Mouse (Mus musculus): ENCODE measurements around the gene Prrxl1. TPM values are rescaled to one million over a fixed set of nuclear protein-coding genes. Genes with fewer than 3 reads are reported as not detected.

Gene Prrxl1
- polyA plus RNA-seq, 1 experiment from 2014 or later = 23.6 TPM

- Histone ChIP-seq H3K27ac (peak overlapping the region; percentile 69), H3K4me3 (peak overlapping the region; percentile 48), H3K36me3 (no peaks in the 10 kb centered on the region), H3K9me3 (no peaks in the 10 kb centered on the region), H3K27me3 (ENCODE audit: insufficient read depth, poor library complexity, severe bottlenecking) (peaks cover 98% of the 10 kb centered on the region), H3K4me1 (replicated peaks) (peaks cover 37% of the 10 kb centered on the region)
- under 1% methylated on average over 78 of the region's 78 CpGs for WGBS
- DNase-seq (ENCODE audit: low spot score) = peak; percentile 87
Observed at GRCm38 (mm10) chr14:32597232-32598231, 1.7 kb upstream of the Prrxl1 start.

GRCm38 (mm10) chr14:32598437-32599219 is 579 bp upstream of the Prrxl1 start:
- Histone ChIP-seq H3K36me3 (no peaks in the 10 kb centered on the region), H3K27ac (no peak overlapping the region), H3K9me3 (no peaks in the 10 kb centered on the region), H3K4me1 (replicated peaks) (peaks cover 37% of the 10 kb centered on the region), H3K27me3 (ENCODE audit: insufficient read depth, poor library complexity, severe bottlenecking) (peaks cover 99% of the 10 kb centered on the region), H3K4me3 (peak overlapping the region; percentile 48)
- peak; percentile 19 for DNase-seq (ENCODE audit: low spot score)
- WGBS = 5% methylated on average over 23 of the region's 23 CpGs

GRCm38 (mm10) chr14:32600110-32600509 is 903 bp downstream of the Prrxl1 start:
- peak overlapping the region; percentile 56; the same call in 1 of the 2 replicates for H3K27ac ChIP-seq
- WGBS = 1% methylated on average over 16 of the region's 16 CpGs
- DNase-seq (ENCODE audit: low spot score) = peak; percentile 40
- H3K27me3 ChIP-seq (ENCODE audit: insufficient read depth, poor library complexity, severe bottlenecking) = peaks cover 94% of the 10 kb centered on the region
- peaks cover 37% of the 10 kb centered on the region for H3K4me1 ChIP-seq (replicated peaks)
- no peaks in the 10 kb centered on the region for H3K9me3 ChIP-seq
- H3K36me3 ChIP-seq = no peaks in the 10 kb centered on the region
- peak overlapping the region; percentile 55 for H3K4me3 ChIP-seq

GRCm38 (mm10) chr14:32605508-32605907 is 6.3 kb downstream of the Prrxl1 start:
- no peaks in the 10 kb centered on the region for H3K9me3 ChIP-seq
- no peaks in the 10 kb centered on the region for H3K36me3 ChIP-seq
- peaks cover 40% of the 10 kb centered on the region for H3K27me3 ChIP-seq (ENCODE audit: insufficient read depth, poor library complexity, severe bottlenecking)
- DNase-seq (ENCODE audit: low spot score) = no peak
- H3K27ac ChIP-seq = no peak overlapping the region
- peaks cover 15% of the 10 kb centered on the region for H3K4me1 ChIP-seq (replicated peaks)
- H3K4me3 ChIP-seq = no peak overlapping the region
- 54% methylated on average over 15 of the region's 15 CpGs for WGBS

GRCm38 (mm10) chr14:32606316-32606715 is 7.1 kb downstream of the Prrxl1 start:
- H3K9me3 ChIP-seq = no peaks in the 10 kb centered on the region
- H3K36me3 ChIP-seq = no peaks in the 10 kb centered on the region
- no peak for DNase-seq (ENCODE audit: low spot score)

GRCm38 (mm10) chr14:32609392-32609791 is 10.2 kb downstream of the Prrxl1 start:
- DNase-seq (ENCODE audit: low spot score) = peak; percentile 25
- H3K4me3 ChIP-seq = no peak overlapping the region
- no peaks in the 10 kb centered on the region for H3K9me3 ChIP-seq
- 0 out of 2 replicates have a peak, but pooled peaks cover 3% of the 10 kb centered on the region for H3K27me3 ChIP-seq (ENCODE audit: insufficient read depth, poor library complexity, severe bottlenecking)
- 22% methylated on average over 3 of the region's 3 CpGs for WGBS
- H3K27ac ChIP-seq = no peak overlapping the region
- H3K4me1 ChIP-seq (replicated peaks) = peaks cover 15% of the 10 kb centered on the region
- no peaks in the 10 kb centered on the region for H3K36me3 ChIP-seq

More at GRCm38 (mm10) chr14:32606316-32606715, 7.1 kb downstream of the Prrxl1 start:
- H3K27me3 ChIP-seq (ENCODE audit: insufficient read depth, poor library complexity, severe bottlenecking) = peaks cover 32% of the 10 kb centered on the region
- H3K4me1 ChIP-seq (replicated peaks) = peaks cover 15% of the 10 kb centered on the region
- WGBS = 70% methylated on average over 8 of the region's 8 CpGs
- H3K27ac ChIP-seq = no peak overlapping the region
- H3K4me3 ChIP-seq = no peak overlapping the region

- no peak overlapping the region for H3K27ac ChIP-seq
- H3K4me3 ChIP-seq = no peak overlapping the region
- H3K9me3 ChIP-seq = no peaks in the 10 kb centered on the region
- no peaks in the 10 kb centered on the region for H3K27me3 ChIP-seq (ENCODE audit: insufficient read depth, poor library complexity, severe bottlenecking)
- H3K4me1 ChIP-seq (replicated peaks) = no peaks in the 10 kb centered on the region
- no peaks in the 10 kb centered on the region for H3K36me3 ChIP-seq
- 86% methylated on average over 5 of the region's 5 CpGs for WGBS
- DNase-seq (ENCODE audit: low spot score) = no peak
Observed at GRCm38 (mm10) chr14:32617253-32617652, 18.0 kb downstream of the Prrxl1 start.

- Histone ChIP-seq H3K9me3 (no peaks in the 10 kb centered on the region), H3K4me3 (no peak overlapping the region), H3K27ac (no peak overlapping the region), H3K4me1 (replicated peaks) (peaks cover 3% of the 10 kb centered on the region), H3K36me3 (no peaks in the 10 kb centered on the region), H3K27me3 (ENCODE audit: insufficient read depth, poor library complexity, severe bottlenecking) (no peaks in the 10 kb centered on the region)
- DNase-seq (ENCODE audit: low spot score) = no peak
- WGBS = 91% methylated on average over 3 of the region's 3 CpGs
Observed at GRCm38 (mm10) chr14:32624245-32624644, 25.0 kb downstream of the Prrxl1 start.

GRCm38 (mm10) chr14:32624811-32625210 is 25.6 kb downstream of the Prrxl1 start:
- H3K4me1 ChIP-seq (replicated peaks) = peaks cover 3% of the 10 kb centered on the region
- WGBS = 90% methylated on average over 7 of the region's 7 CpGs
- DNase-seq (ENCODE audit: low spot score) = no peak
- no peaks in the 10 kb centered on the region for H3K27me3 ChIP-seq (ENCODE audit: insufficient read depth, poor library complexity, severe bottlenecking)
- H3K36me3 ChIP-seq = no peaks in the 10 kb centered on the region
- H3K4me3 ChIP-seq = no peak overlapping the region
- no peak overlapping the region for H3K27ac ChIP-seq
- H3K9me3 ChIP-seq = no peaks in the 10 kb centered on the region

- Histone ChIP-seq H3K4me1 (replicated peaks) (peaks cover 3% of the 10 kb centered on the region), H3K9me3 (no peaks in the 10 kb centered on the region), H3K4me3 (no peak overlapping the region), H3K27ac (no peak overlapping the region), H3K27me3 (ENCODE audit: insufficient read depth, poor library complexity, severe bottlenecking) (no peaks in the 10 kb centered on the region), H3K36me3 (no peaks in the 10 kb centered on the region)
- no peak for DNase-seq (ENCODE audit: low spot score)
- WGBS = 57% methylated on average over 2 of the region's 2 CpGs
Observed at GRCm38 (mm10) chr14:32627271-32627670, 28.1 kb downstream of the Prrxl1 start.

- 0 out of 2 replicates have a peak overlapping the region, but pooled peaks have one; percentile 30 for H3K27ac ChIP-seq
- peak; percentile 14 for DNase-seq (ENCODE audit: low spot score)
- H3K4me1 ChIP-seq (replicated peaks) = peaks cover 3% of the 10 kb centered on the region
- no peaks in the 10 kb centered on the region for H3K36me3 ChIP-seq
- no peaks in the 10 kb centered on the region for H3K27me3 ChIP-seq (ENCODE audit: insufficient read depth, poor library complexity, severe bottlenecking)
- WGBS = 41% methylated on average over 10 of the region's 10 CpGs
- no peak overlapping the region for H3K4me3 ChIP-seq
- H3K9me3 ChIP-seq = no peaks in the 10 kb centered on the region
Observed at GRCm38 (mm10) chr14:32628584-32628983, 29.4 kb downstream of the Prrxl1 start.

- H3K9me3 ChIP-seq = no peaks in the 10 kb centered on the region
- H3K36me3 ChIP-seq = no peaks in the 10 kb centered on the region
- no peak overlapping the region for H3K27ac ChIP-seq
- no peak overlapping the region for H3K4me3 ChIP-seq
- no peak for DNase-seq (ENCODE audit: low spot score)
- H3K27me3 ChIP-seq (ENCODE audit: insufficient read depth, poor library complexity, severe bottlenecking) = no peaks in the 10 kb centered on the region
- peaks cover 9% of the 10 kb centered on the region for H3K4me1 ChIP-seq (replicated peaks)
- 85% methylated on average over 6 of the region's 6 CpGs for WGBS
Observed at GRCm38 (mm10) chr14:32632908-32633600, 33.8 kb downstream of the Prrxl1 start.

Data from hindbrain, embryonic 10.5 days (tissue).